Mouse (Mus musculus) MEL (cell line): ENCODE results near the gene Pbsn. TPM values are rescaled to one million over a fixed set of nuclear protein-coding genes. Genes with fewer than 3 reads are reported as not detected.

ENCODE experiments used
- DNase-seq: peaks from one replicate; pipeline ENCODE4 v3.0.0; 2011; ENCODE audit warnings: low read depth, low spot score
- H3K27ac ChIP-seq: 2 replicates; pipeline ENCODE4 v1.5.1; 2012; ENCODE audit warnings: low read depth, mild to moderate bottlenecking, control low read depth, low read length, moderate library complexity; ENCODE audit not compliant: control insufficient read depth
- H3K27me3 ChIP-seq, 2 experiments: fragments of 150-350 bp in 1 of 2; sonication (generic) in 1 of 2; 2 replicates each; pipeline ENCODE4 v1.6.1; 2012; ENCODE audit warnings: low read length in 2 of 2, mild to moderate bottlenecking in 2 of 2, improper control_type of control experiment in 1 of 2, moderate library complexity in 1 of 2; ENCODE audit not compliant: insufficient read depth in 2 of 2, control insufficient read depth in 1 of 2
- H3K36me3 ChIP-seq, 2 experiments: 2 replicates each; pipeline ENCODE4 v1.6.1; 2012 to 2014; ENCODE audit warnings: low read length in 2 of 2, improper control_type of control experiment in 1 of 2, inconsistent platforms in 1 of 2, mild to moderate bottlenecking in 1 of 2; ENCODE audit not compliant: insufficient read depth in 2 of 2, control insufficient read depth in 1 of 2
- H3K4me1 ChIP-seq, 2 experiments: fragments of 150-350 bp in 1 of 2; sonication (generic) in 1 of 2; 2 replicates each; pipeline ENCODE4 v1.6.1; 2012; ENCODE audit warnings: low read length in 2 of 2, improper control_type of control experiment in 1 of 2, mild to moderate bottlenecking in 1 of 2; ENCODE audit not compliant: insufficient read depth in 2 of 2, control insufficient read depth in 1 of 2
- H3K4me3 ChIP-seq, 2 experiments: fragments of 150-350 bp in 1 of 2; sonication (generic) in 1 of 2; 2 replicates each; pipeline ENCODE4 v1.5.1; 2012; ENCODE audit warnings: low read depth in 2 of 2, low read length in 2 of 2, mild to moderate bottlenecking in 2 of 2, moderate library complexity in 2 of 2, control low read depth in 1 of 2, improper control_type of control experiment in 1 of 2; ENCODE audit not compliant: control insufficient read depth in 1 of 2, insufficient read depth in 1 of 2
- H3K79me2 ChIP-seq: 2 replicates; pipeline ENCODE4 v1.6.1; 2012; ENCODE audit warnings: mild to moderate bottlenecking, low read length, moderate library complexity; ENCODE audit not compliant: control insufficient read depth, poor library complexity, insufficient read depth
- H3K9ac ChIP-seq: 2 replicates; pipeline ENCODE4 v1.6.1; 2012; ENCODE audit warnings: low read depth, mild to moderate bottlenecking, control low read depth, low read length, moderate library complexity; ENCODE audit not compliant: control insufficient read depth, poor library complexity, severe bottlenecking
- H3K9me3 ChIP-seq: fragments of 150-350 bp; sonication (generic); replicated peaks from 2 replicates; pipeline ENCODE4 v1.6.1; 2012; ENCODE audit warnings: mild to moderate bottlenecking, low read length, improper control_type of control experiment, moderate library complexity; ENCODE audit not compliant: insufficient read depth
- CHD2 ChIP-seq: IDR thresholded peaks from 2 replicates; pipeline ENCODE4 v1.6.1; 2011; ENCODE audit warnings: low read length, improper control_type of control experiment
- CTCF ChIP-seq, 3 experiments: IDR thresholded peaks in 2 of 3; conservative IDR thresholded peaks in 1 of 3; 2 replicates each; pipeline ENCODE4 v1.5.1; 2011 to 2012; ENCODE audit warnings: low read length in 3 of 3, low read depth in 2 of 3, mild to moderate bottlenecking in 2 of 3, improper control_type of control experiment in 1 of 3, inconsistent platforms in 1 of 3, mixed read lengths in 1 of 3, moderate library complexity in 1 of 3; ENCODE audit not compliant: control insufficient read depth in 1 of 3, insufficient read depth in 1 of 3, poor library complexity in 1 of 3, severe bottlenecking in 1 of 3
- ETS1 ChIP-seq: IDR thresholded peaks from 2 replicates; pipeline ENCODE4 v1.6.1; 2012; ENCODE audit warnings: low read depth, mild to moderate bottlenecking, inconsistent platforms, low read length, improper control_type of control experiment, moderate library complexity
- GATA1 ChIP-seq: IDR thresholded peaks from 2 replicates; pipeline ENCODE4 v1.6.1; 2011; ENCODE audit warnings: low read depth, low read length, improper control_type of control experiment
- JUND ChIP-seq: IDR thresholded peaks from 2 replicates; pipeline ENCODE4 v1.6.1; 2011; ENCODE audit warnings: low read depth, mild to moderate bottlenecking, improper control_type of control experiment, low read length
- MXI1 ChIP-seq: IDR thresholded peaks from 2 replicates; pipeline ENCODE4 v1.6.1; 2011; ENCODE audit warnings: mild to moderate bottlenecking, low read depth, low read length, improper control_type of control experiment
- MYB ChIP-seq: IDR thresholded peaks from 2 replicates; pipeline ENCODE4 v1.6.1; 2011; ENCODE audit warnings: mild to moderate bottlenecking, low read depth, low read length, improper control_type of control experiment
- NELFE ChIP-seq: IDR thresholded peaks from 2 replicates; pipeline ENCODE4 v1.6.1; 2011; ENCODE audit warnings: low read depth, low read length, improper control_type of control experiment
- NRF1 ChIP-seq: IDR thresholded peaks from 2 replicates; pipeline ENCODE4 v1.6.1; 2014; ENCODE audit warnings: low read depth, mild to moderate bottlenecking, inconsistent platforms, low read length, improper control_type of control experiment, moderate library complexity; ENCODE audit not compliant: poor library complexity, insufficient read depth, severe bottlenecking
- POLR2AphosphoS2 ChIP-seq: IDR thresholded peaks from 2 replicates; pipeline ENCODE4 v1.6.1; 2011; ENCODE audit warnings: low read length, improper control_type of control experiment
- POLR2AphosphoS5 ChIP-seq: IDR thresholded peaks from 2 replicates; pipeline ENCODE4 v1.6.1; 2012; ENCODE audit warnings: low read depth, borderline replicate concordance, mild to moderate bottlenecking, inconsistent platforms, low read length, moderate library complexity, mixed read lengths
- RAD21 ChIP-seq: IDR thresholded peaks from 2 replicates; pipeline ENCODE4 v1.6.1; 2011; ENCODE audit warnings: mild to moderate bottlenecking, low read depth, low read length, improper control_type of control experiment
- RCOR1 ChIP-seq: IDR thresholded peaks from 2 replicates; pipeline ENCODE4 v1.6.1; 2012; ENCODE audit warnings: low read depth, mild to moderate bottlenecking, inconsistent platforms, low read length, improper control_type of control experiment
- SIN3A ChIP-seq: IDR thresholded peaks from 2 replicates; pipeline ENCODE4 v1.6.1; 2012; ENCODE audit warnings: low read length, improper control_type of control experiment, inconsistent platforms
- SMC3 ChIP-seq: IDR thresholded peaks from 2 replicates; pipeline ENCODE4 v1.6.1; 2011; ENCODE audit warnings: low read depth, low read length, improper control_type of control experiment
- TAL1 ChIP-seq: IDR thresholded peaks from 2 replicates; pipeline ENCODE4 v1.6.1; 2012; ENCODE audit warnings: mild to moderate bottlenecking, inconsistent platforms, low read length, moderate library complexity, mixed read lengths
- TBP ChIP-seq: IDR thresholded peaks from 2 replicates; pipeline ENCODE4 v1.8.0; 2011; ENCODE audit warnings: low read depth, low read length, improper control_type of control experiment
- UBTF ChIP-seq: IDR thresholded peaks from 2 replicates; pipeline ENCODE4 v1.6.1; 2012; ENCODE audit warnings: low read depth, mild to moderate bottlenecking, inconsistent platforms, low read length, improper control_type of control experiment, moderate library complexity, borderline replicate concordance; ENCODE audit not compliant: insufficient read depth
- USF2 ChIP-seq, 2 experiments: IDR thresholded peaks; 2 replicates each; pipeline ENCODE4 v1.6.1; 2011 to 2012; ENCODE audit warnings: improper control_type of control experiment in 2 of 2, low read length in 2 of 2, borderline replicate concordance in 1 of 2, inconsistent platforms in 1 of 2, low read depth in 1 of 2, mild to moderate bottlenecking in 1 of 2; ENCODE audit not compliant: insufficient read depth in 1 of 2
- ZC3H11A ChIP-seq: IDR thresholded peaks from 2 replicates; pipeline ENCODE4 v1.6.1; 2012; ENCODE audit warnings: low read depth, mild to moderate bottlenecking, inconsistent platforms, low read length, improper control_type of control experiment
- ZMIZ1 ChIP-seq: IDR thresholded peaks from 2 replicates; pipeline ENCODE4 v1.6.1; 2012; ENCODE audit warnings: low read depth, mild to moderate bottlenecking, inconsistent platforms, low read length, improper control_type of control experiment, moderate library complexity
- polyA plus RNA-seq, 2 experiments: library from polyadenylated mRNA; stranded (reverse) in 1 of 2; unstranded in 1 of 2; fragments of >175 nt in 1 of 2; fragments of >200 nt in 1 of 2; gene quantifications; 2 replicates each; pipeline versions ENCODE4 v1.2.1 to v1.2.4; 2012; ENCODE audit warnings: low replicate concordance in 2 of 2, low read depth in 1 of 2; ENCODE audit not compliant: insufficient read length in 2 of 2, insufficient read depth in 1 of 2, missing spikeins in 1 of 2
- total RNA-seq: library from RNA; depleted of rRNA; stranded (reverse); fragments of 300-350 nt; gene quantifications from 2 replicates; pipeline ENCODE4 v1.2.3, GENCODE M21; 2012

Gene Pbsn
- total and polyA plus RNA-seq, 3 experiments: not detected

DNA sequence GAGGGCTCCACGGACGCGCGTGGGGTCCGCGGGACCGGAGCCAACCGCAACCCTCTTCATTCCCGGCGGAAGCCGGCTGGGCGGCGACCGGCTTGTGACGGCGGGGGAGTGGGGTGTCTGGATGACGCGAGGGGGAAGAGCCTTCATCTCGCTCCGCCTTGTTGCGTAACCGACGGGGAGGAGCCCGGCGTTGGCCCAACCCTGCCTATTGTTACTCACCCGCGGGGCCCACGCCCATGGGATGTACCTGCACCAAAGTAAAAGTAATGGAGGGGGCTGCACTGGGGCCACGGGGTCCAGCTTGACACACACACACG, 57.6 kb downstream of the Pbsn start (continued):
- no peak for TF ChIP-seq POLR2AphosphoS5
- TF ChIP-seq CHD2: no peak
- peak; percentile 9; the same call in 1 of the 2 replicates for TF ChIP-seq TBP
- no peak for TF ChIP-seq JUND
- TF ChIP-seq ZMIZ1: no peak
- TF ChIP-seq POLR2AphosphoS2: peak; percentile 53; the same call in 1 of the 2 replicates
- no peak for TF ChIP-seq USF2 (IDR thresholded peaks at IDR 0.05; ENCODE audit: borderline replicate concordance in 1 of 2, insufficient read depth in 1 of 2, low read depth in 1 of 2, low read length in 2 of 2)
- TF ChIP-seq TAL1: no peak
- no peak for TF ChIP-seq NRF1

GRCm38 (mm10) chrX:77794962-77795857, 58.2 kb downstream of the Pbsn start:
- DNase-seq: peak; percentile 52
- Histone ChIP-seq H3K9ac (peak overlapping the region; percentile 75), H3K79me2 (peaks cover 2% of the 10 kb centered on the region), H3K9me3 (no peaks in the 10 kb centered on the region), H3K27me3 (no peaks in the 10 kb centered on the region), H3K36me3 (peaks cover 0 to 2% of the 10 kb centered on the region in 2 experiments; a peak in 1 of 4 replicates), H3K4me3 (peak overlapping the region; percentile 88 to 92), H3K27ac (no peak overlapping the region), H3K4me1 (peaks cover 0 to 3% of the 10 kb centered on the region in 2 experiments; a peak in 1 of 4 replicates)
- TF ChIP-seq RCOR1 (no peak), UBTF (no peak), SIN3A (peak; percentile 26), NRF1 (peak; percentile 66), ZC3H11A (no peak), ETS1 (0 out of 2 replicates have a peak, but pooled peaks have one; percentile 11)

- no peaks in the 10 kb centered on the region for H3K36me3 ChIP-seq
- no peak for DNase-seq
- no peak overlapping the region for H3K27ac ChIP-seq
- no peak overlapping the region for H3K4me3 ChIP-seq
- no peak for TF ChIP-seq SMC3
- no peak for TF ChIP-seq JUND
- TF ChIP-seq MYB: no peak
- TF ChIP-seq MXI1: no peak
- TF ChIP-seq SIN3A: no peak
- no peak for TF ChIP-seq TAL1
- TF ChIP-seq GATA1: no peak
- no peak for TF ChIP-seq RAD21
- TF ChIP-seq NELFE: no peak
- no peak for TF ChIP-seq CTCF (IDR thresholded peaks at IDR 0.05 in 2 of 3, conservative IDR thresholded peaks at IDR 0.05 in 1 of 3; ENCODE audit: control insufficient read depth in 1 of 3, insufficient read depth in 1 of 3, low read depth in 2 of 3, low read length in 3 of 3, poor library complexity in 1 of 3, severe bottlenecking in 1 of 3)
- H3K9me3 ChIP-seq: no peaks in the 10 kb centered on the region
- H3K27me3 ChIP-seq: no peaks in the 10 kb centered on the region
- H3K9ac ChIP-seq: no peak overlapping the region
- no peaks in the 10 kb centered on the region for H3K4me1 ChIP-seq
- H3K79me2 ChIP-seq: no peaks in the 10 kb centered on the region; the same call in 1 of the 2 replicates
These were observed 64.7 kb downstream of the Pbsn start for GRCm38 (mm10) chrX:77788675-77789074.
